Mouse (Mus musculus): ENCODE results near the gene Spi1. TPM values are rescaled to one million over a fixed set of nuclear protein-coding genes. Genes with fewer than 3 reads are reported as not detected.

Spi1 gene
- 6.7 and 6.9 TPM in 2 replicates for polyA plus RNA-seq (2012; rRNA removed)

DNA sequence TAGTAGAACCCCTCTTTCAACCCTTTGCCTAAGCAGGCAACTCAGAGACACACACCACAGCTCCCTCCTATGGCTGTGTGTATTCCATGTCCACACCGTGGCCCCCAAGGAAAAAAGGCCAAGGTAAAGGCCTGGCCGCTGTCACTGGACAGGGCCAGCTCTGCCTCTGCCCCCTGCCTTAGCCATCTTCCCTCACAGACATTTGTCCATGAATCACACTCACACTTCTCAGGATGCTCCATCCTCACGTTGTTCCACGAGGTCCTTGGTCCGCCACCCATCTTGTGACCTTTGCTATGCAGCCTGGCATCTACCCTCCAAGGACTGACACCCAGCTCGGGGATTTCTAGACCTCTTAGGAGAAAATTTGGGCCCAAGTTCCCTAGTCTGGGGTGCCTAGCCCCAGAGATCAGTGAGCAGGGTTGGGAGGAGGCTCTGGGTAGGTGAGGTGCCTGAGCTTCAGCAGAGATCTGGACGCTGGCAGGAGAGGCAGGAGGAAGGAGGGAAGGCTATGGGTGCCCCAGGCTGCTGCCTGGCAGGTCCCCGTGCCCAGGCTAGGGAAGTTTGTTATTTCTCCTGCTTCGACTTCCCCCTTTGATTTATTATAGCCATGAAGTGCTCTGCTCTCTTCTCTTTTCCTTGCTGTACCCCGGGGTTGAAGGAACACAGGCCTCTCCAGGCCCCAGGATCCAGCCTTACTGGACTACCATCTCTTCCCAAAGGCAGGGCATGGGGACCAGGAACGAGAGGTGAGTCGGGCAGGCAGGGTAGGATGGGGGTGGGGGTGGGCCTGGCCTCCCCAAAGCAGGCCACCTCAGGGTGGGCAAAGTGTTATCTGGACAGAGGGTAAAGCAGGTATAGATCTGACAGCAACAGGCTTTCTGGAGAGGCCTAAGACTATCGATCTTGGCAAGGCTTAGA is at the start of gene Spi1:
Spi1 (plus strand) TSS at position 616 of the 921 bp plus-strand sequence.

DNA sequence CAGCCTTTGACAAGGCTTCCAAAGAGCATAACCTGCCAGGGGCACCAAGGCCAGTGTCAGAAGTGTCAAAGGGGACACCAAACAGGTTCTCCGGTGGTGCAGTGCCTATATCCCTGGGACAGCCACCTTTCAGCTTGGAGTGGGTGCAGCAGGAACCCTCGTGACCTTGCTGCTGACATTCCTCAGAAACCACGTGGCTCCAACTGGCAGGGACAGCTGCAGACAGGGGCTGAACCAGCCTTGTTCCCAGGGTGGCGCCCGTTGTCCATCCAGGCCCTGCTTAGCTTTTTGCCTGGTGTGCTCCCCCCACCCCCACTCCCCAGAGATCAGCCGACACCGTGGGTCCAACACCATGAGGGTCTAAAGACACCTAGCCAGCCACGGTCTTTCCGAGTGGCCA is 46.8 kb upstream of the Spi1 start, which contains the start of gene Rapsn:
Rapsn (plus strand) TSS at position 236 of the 400 bp plus-strand sequence.

DNA sequence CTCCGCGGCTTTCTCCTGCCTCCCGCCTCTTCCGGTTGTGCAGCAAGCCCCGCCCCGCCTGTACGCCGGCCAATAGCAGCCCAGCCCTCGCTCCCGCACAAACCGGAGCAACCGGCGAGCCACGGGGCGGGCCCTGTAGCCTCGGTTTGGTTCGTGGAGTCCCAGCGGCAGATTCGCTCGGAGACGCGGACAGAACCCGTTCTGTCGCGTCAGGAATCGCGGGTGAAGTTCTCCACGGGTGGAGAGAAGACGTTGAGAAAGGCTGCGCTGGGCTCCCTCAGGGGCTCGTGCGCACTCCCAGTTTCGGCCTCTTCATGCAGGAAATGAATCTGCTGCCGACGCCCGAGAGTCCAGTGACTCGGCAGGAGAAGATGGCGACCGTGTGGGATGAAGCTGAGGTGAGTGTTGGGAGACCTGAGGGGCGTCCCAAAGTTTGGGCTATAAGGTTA is 28.2 kb upstream of the Spi1 start, which contains the start of gene Psmc3:
Psmc3 (plus strand) TSS at position 76 of the 449 bp plus-strand sequence.

GRCm38 (mm10) chr2:91070076-91070800 is 12.0 kb upstream of the Spi1 start, which contains the start of gene Slc39a13:
Slc39a13 (minus strand) TSS chr2:91070417.

DNA sequence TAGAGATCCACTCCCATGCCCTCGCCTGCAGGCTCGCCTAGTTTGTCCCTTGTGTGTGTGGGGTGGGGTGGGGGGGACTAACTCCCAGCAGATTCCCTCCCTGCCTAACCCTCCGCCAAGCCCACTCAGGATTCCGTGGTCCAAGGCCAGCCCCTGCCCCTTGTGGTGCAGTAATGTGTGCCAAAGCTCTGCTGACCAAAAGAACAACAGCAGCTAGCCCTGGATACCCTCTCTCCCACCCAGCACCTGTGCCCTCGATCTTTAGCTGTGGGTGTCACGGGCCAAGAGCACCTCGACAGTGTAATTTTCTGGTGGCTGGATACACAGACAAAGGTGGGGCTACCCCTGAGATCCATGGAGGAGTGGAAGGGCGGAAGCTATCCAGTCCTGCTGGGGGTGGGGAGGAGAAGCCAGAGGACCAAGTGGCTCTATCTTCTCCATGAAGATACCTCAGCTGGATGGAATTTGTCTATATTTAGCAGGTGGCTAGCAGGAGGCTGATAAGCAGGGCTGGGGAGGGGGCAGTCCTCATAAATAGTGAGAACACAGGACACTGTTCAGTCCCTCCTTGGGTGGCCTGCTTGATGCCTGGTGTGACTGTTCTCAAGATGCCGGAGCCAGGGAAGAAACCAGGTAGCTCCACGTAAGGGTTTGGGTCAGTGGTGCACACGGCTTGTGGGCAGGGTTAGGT is 35.5 kb downstream of the Spi1 start, which contains the start of gene Mybpc3:
Mybpc3 (plus strand) TSS at position 560 of the 691 bp plus-strand sequence.

Other genes starting within 250 kb of the Spi1 start
- gene Mtch2, start 235.2 kb upstream of the Spi1 start, polyA plus RNA-seq (2012; rRNA removed): 150 and 167 TPM in 2 replicates
- gene C1qtnf4, start 196.5 kb upstream of the Spi1 start, polyA plus RNA-seq (2012; rRNA removed): 106 and 128 TPM in 2 replicates
- gene Kbtbd4, start 177.7 kb upstream of the Spi1 start, polyA plus RNA-seq (2012; rRNA removed): 36.8 and 41.3 TPM in 2 replicates
- gene Ndufs3, start 177.6 kb upstream of the Spi1 start, polyA plus RNA-seq (2012; rRNA removed): 166 and 176 TPM in 2 replicates
- 105 and 120 TPM in 2 replicates for gene Celf1, start 142.0 kb upstream of the Spi1 start, polyA plus RNA-seq (2012; rRNA removed)
- 0.87 and 3.8 TPM in 2 replicates for gene Rapsn, start 46.8 kb upstream of the Spi1 start, polyA plus RNA-seq (2012; rRNA removed)
- gene Psmc3, start 28.4 kb upstream of the Spi1 start, polyA plus RNA-seq (2012; rRNA removed): 189 and 195 TPM in 2 replicates
- 50.2 and 64.7 TPM in 2 replicates for gene Slc39a13, start 12.0 kb upstream of the Spi1 start, polyA plus RNA-seq (2012; rRNA removed)
- gene Mybpc3, start 35.8 kb downstream of the Spi1 start, polyA plus RNA-seq (2012; rRNA removed): 0.02 and 0.08 TPM in 2 replicates
- 89.0 and 90.3 TPM in 2 replicates for gene Madd, start 101.4 kb downstream of the Spi1 start, polyA plus RNA-seq (2012; rRNA removed)
- gene Nr1h3, start 120.4 kb downstream of the Spi1 start, polyA plus RNA-seq (2012; rRNA removed): 3.2 and 3.6 TPM in 2 replicates
- gene Acp2, start 120.5 kb downstream of the Spi1 start, polyA plus RNA-seq (2012; rRNA removed): 35.3 and 36.3 TPM in 2 replicates
- gene Ddb2, start 154.6 kb downstream of the Spi1 start, polyA plus RNA-seq (2012; rRNA removed): 34.6 and 36.6 TPM in 2 replicates
- 27.3 and 34.3 TPM in 2 replicates for gene Pacsin3, start 173.6 kb downstream of the Spi1 start, polyA plus RNA-seq (2012; rRNA removed)
- gene Arfgap2, start 182.6 kb downstream of the Spi1 start, polyA plus RNA-seq (2012; rRNA removed): 37.8 and 40.4 TPM in 2 replicates

All from central nervous system, embryonic 14 days (tissue).